9 mouse cellular contexts compared by ENCODE assay signal in genomic region chr5:112886687-112887491, GRCm38 (mm10). TPM values are rescaled to one million over a fixed set of nuclear protein-coding genes. Genes with fewer than 3 reads are reported as not detected.
DNase-seq lines count a peak whose midpoint lies in the region; ATAC-seq lines count a peak whose summit lies in the region.
"Had no signal": no experiment of that assay in that cellular context is flagged by ENCODE, and none has a peak within 500 bp of the region (broad histone marks: within the 10 kb centered on the region; RNA-seq: fewer than 3 reads in every experiment).

No protein-coding gene starts in this region.

- no peaks in the 10 kb centered on the region for H3K36me3 ChIP-seq in stomach, embryonic 16.5 days (ENCODE audit: control insufficient read depth, insufficient read depth, low read length)
- no peaks in the 10 kb centered on the region for H3K36me3 ChIP-seq in liver, embryonic 11.5 days (ENCODE audit: control insufficient read depth, insufficient read depth, low read length)
- H3K36me3 ChIP-seq: liver, embryonic 15.5 days had no signal

- H3K4me1 ChIP-seq in stomach, embryonic 16.5 days (ENCODE audit: control insufficient read depth, insufficient read depth, low read length): no peaks in the 10 kb centered on the region
- no peaks in the 10 kb centered on the region for H3K4me1 ChIP-seq in liver, embryonic 11.5 days (replicated peaks; ENCODE audit: control insufficient read depth, insufficient read depth, low read length)
- H3K4me1 ChIP-seq: liver, embryonic 15.5 days had no signal

- no peak overlapping the region for H3K4me3 ChIP-seq in stomach, embryonic 16.5 days (replicated peaks; ENCODE audit: low read length)
- H3K4me3 ChIP-seq in liver, embryonic 11.5 days (ENCODE audit: low read depth, low read length): no peak overlapping the region
- H3K4me3 ChIP-seq: liver, embryonic 15.5 days had no signal

- no peaks in the 10 kb centered on the region for H3K9me3 ChIP-seq in stomach, embryonic 16.5 days (replicated peaks; ENCODE audit: control insufficient read depth, low read length)
- no peaks in the 10 kb centered on the region for H3K9me3 ChIP-seq in liver, embryonic 11.5 days (ENCODE audit: control insufficient read depth, low read length)
- H3K9me3 ChIP-seq: liver, embryonic 15.5 days had no signal

- 67% methylated on average over 17 of the region's 17 CpGs for WGBS in stomach, embryonic 16.5 days
- WGBS in liver, embryonic 11.5 days: 71% methylated on average over 17 of the region's 17 CpGs

- peak overlapping the region; percentile 35; the same call in 1 of the 2 replicates for H3K9ac ChIP-seq in stomach, embryonic 16.5 days (ENCODE audit: low read length)
- H3K9ac ChIP-seq in liver, embryonic 11.5 days (ENCODE audit: low read depth, low read length): no peak overlapping the region
- H3K9ac ChIP-seq: liver, embryonic 15.5 days had no signal

- H3K27ac ChIP-seq in stomach, embryonic 16.5 days (ENCODE audit: low read length): no peak overlapping the region; the same call in 1 of the 2 replicates
- H3K27ac ChIP-seq in liver, embryonic 11.5 days (ENCODE audit: low read depth, low read length): no peak overlapping the region
- H3K27ac ChIP-seq: liver, embryonic 15.5 days had no signal

- peak; percentile 36; the same call in 1 of the 2 replicates for ATAC-seq in stomach, embryonic 16.5 days (ENCODE audit: insufficient read depth, low FRiP score)
- no peak for ATAC-seq in liver, embryonic 11.5 days (replicated peaks; ENCODE audit: low FRiP score)

- no peak overlapping the region for H3K4me2 ChIP-seq in stomach, embryonic 16.5 days (ENCODE audit: low read depth, low read length)
- H3K4me2 ChIP-seq in liver, embryonic 11.5 days: no peak overlapping the region
- H3K4me2 ChIP-seq: liver, embryonic 15.5 days had no signal

- H3K27me3 ChIP-seq in stomach, embryonic 16.5 days (ENCODE audit: control insufficient read depth, insufficient read depth, low read length): no peaks in the 10 kb centered on the region
- H3K27me3 ChIP-seq in liver, embryonic 11.5 days (replicated peaks; ENCODE audit: control insufficient read depth, insufficient read depth, low read length): no peaks in the 10 kb centered on the region
- H3K27me3 ChIP-seq: liver, embryonic 15.5 days had no signal

- DNase-seq in ovary, postnatal 36 days (ENCODE audit: low spot score): peak; percentile 28
- DNase-seq in ovary, adult 18-20 months (ENCODE audit: low spot score): no peak
- peak; percentile 61 for DNase-seq in cerebellum, adult 9-10 months
- DNase-seq in heart, adult 9 months (ENCODE audit: low spot score in 2 of 2): peak; percentile 63 to 80
- peak; percentile 68 for DNase-seq in kidney, postnatal 10 days
- DNase-seq in liver, embryonic 11.5 days (ENCODE audit: low spot score): no peak
- DNase-seq in B cell, adult 2 months: no peak

RNA-seq across cellular contexts. Expression of gene Myo18b, which starts 9.3 kb away (rescaled TPM):
- polyA plus RNA-seq in stomach, embryonic 16.5 days (2015; fragmentation: Nextera tagmentation; extraction: Ambion mirVana): 0.42 and 2.1 TPM in 2 replicates
- polyA plus RNA-seq in liver, embryonic 11.5 days (2014; fragmentation: Nextera tagmentation; extraction: Ambion mirVana): 0.30 and 0.60 TPM in 2 replicates

Comparison
In these comparisons a context has a peak if more than half of its experiments do, and no peak if none do; other contexts are left out.
1. DNase-seq: peak in ovary, postnatal 36 days (single experiment), cerebellum, adult 9-10 months (single experiment), heart, adult 9 months (2 of 2) and kidney, postnatal 10 days (single experiment); none in ovary, adult 18-20 months (single experiment), liver, embryonic 11.5 days (single experiment) and B cell, adult 2 months (0 of 2).